Mouse (Mus musculus) kidney, adult 2 months (tissue): ENCODE data around the gene Atp6v0e2.

Experiments used
- CTCF ChIP-seq: fragments of 200-500 bp; conservative IDR thresholded peaks from 2 replicates; pipeline ENCODE4 v1.5.1; 2011; ENCODE audit warnings: low read depth, mild to moderate bottlenecking, control low read depth, low read length, moderate library complexity, mixed read lengths; ENCODE audit not compliant: insufficient read depth, insufficient read length
- POLR2A ChIP-seq: fragments of 200-500 bp; IDR thresholded peaks from one replicate; pipeline ENCODE4 v1.6.1; 2011; ENCODE audit warnings: low read depth, low read length, control low read depth

DNA sequence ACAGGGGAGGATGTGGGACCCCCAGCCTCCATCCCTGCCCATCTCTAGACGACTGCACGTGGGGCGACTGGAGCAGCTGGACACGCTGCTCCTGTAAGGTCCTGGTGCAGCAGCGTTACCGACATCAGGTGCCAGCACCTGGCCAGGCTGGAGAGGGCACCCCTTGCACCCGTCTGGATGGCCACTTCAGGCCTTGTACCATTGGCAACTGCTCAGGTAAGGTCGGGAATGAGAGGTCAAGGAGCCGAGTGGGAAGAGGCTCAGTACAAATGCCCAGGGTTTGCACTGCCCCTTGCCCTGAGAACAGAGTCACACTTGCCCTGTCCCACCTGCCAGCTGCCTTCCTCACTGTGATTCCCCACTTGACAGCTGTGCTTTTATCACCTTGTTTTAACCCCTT lies 46.1 kb upstream of the Atp6v0e2 start:
- TF ChIP-seq CTCF (no peak), POLR2A (no peak)
